Mouse (Mus musculus): Measurements from ENCODE around the gene Pglyrp1. TPM values are rescaled to one million over a fixed set of nuclear protein-coding genes. Genes with fewer than 3 reads are reported as not detected.
"Not testable (repeated sequence)": the region's sequence is repeated elsewhere in the genome, so short reads cannot be mapped to it uniquely, and the experiment has no call there.

The Pglyrp1 gene
- polyA plus RNA-seq (2015; fragmentation: Nextera tagmentation; extraction: Ambion mirVana), result 3.5 and 5.7 TPM in 2 replicates

GRCm38 (mm10) chr7:18871031-18871430 lies at the start of gene Pglyrp1:
Gene Pglyrp1, plus strand, starts transcription at chr7:18871331.
- H3K36me3 ChIP-seq (ENCODE audit: control insufficient read depth, insufficient read depth); H3K9me3 ChIP-seq (replicated peaks; ENCODE audit: control insufficient read depth, low read length): not testable (repeated sequence)
- no CpG with 5 or more reads among the region's 8 CpGs for WGBS

GRCm38 (mm10) chr7:18821507-18821906 lies 49.6 kb upstream of the Pglyrp1 start, which contains the start of gene Psg17:
Gene Psg17, minus strand, starts transcription at chr7:18821607.
- Histone ChIP-seq H3K4me2 (ENCODE audit: low read depth, low read length) (no peak within 1 kb of the TSS), H3K4me1 (ENCODE audit: control insufficient read depth, insufficient read depth, low read length) (no peaks in the 10 kb centered on the region), H3K27me3 (ENCODE audit: control insufficient read depth, insufficient read depth, low read length) (no peaks in the 10 kb centered on the region), H3K9me3 (replicated peaks; ENCODE audit: control insufficient read depth, low read length) (no peaks in the 10 kb centered on the region), H3K4me3 (ENCODE audit: low read length) (no peak within 1 kb of the TSS), H3K36me3 (ENCODE audit: control insufficient read depth, insufficient read depth) (no peaks in the 10 kb centered on the region), H3K9ac (ENCODE audit: low read length) (no peak within 1 kb of the TSS), H3K27ac (ENCODE audit: low read length) (no peak within 1 kb of the TSS)
- no peak for ATAC-seq (replicated peaks; ENCODE audit: extremely low read depth, insufficient read depth, low FRiP score)
- 47% methylated on average over 3 of the region's 3 CpGs for WGBS

More at GRCm38 (mm10) chr7:18871031-18871430, at the start of gene Pglyrp1:
- H3K4me1 ChIP-seq (ENCODE audit: control insufficient read depth, insufficient read depth, low read length); H3K4me2 ChIP-seq (ENCODE audit: low read depth, low read length); ATAC-seq (replicated peaks; ENCODE audit: extremely low read depth, insufficient read depth, low FRiP score); H3K9ac ChIP-seq (ENCODE audit: low read length); H3K27ac ChIP-seq (ENCODE audit: low read length); H3K4me3 ChIP-seq (ENCODE audit: low read length); H3K27me3 ChIP-seq (ENCODE audit: control insufficient read depth, insufficient read depth, low read length): not testable (repeated sequence)

- Histone ChIP-seq H3K4me1 (ENCODE audit: control insufficient read depth, insufficient read depth, low read length) (no peaks in the 10 kb centered on the region), H3K9ac (ENCODE audit: low read length) (no peak overlapping the region), H3K36me3 (ENCODE audit: control insufficient read depth, insufficient read depth) (no peaks in the 10 kb centered on the region), H3K4me2 (ENCODE audit: low read depth, low read length) (no peak overlapping the region), H3K27me3 (ENCODE audit: control insufficient read depth, insufficient read depth, low read length) (no peaks in the 10 kb centered on the region), H3K27ac (ENCODE audit: low read length) (no peak overlapping the region), H3K9me3 (replicated peaks; ENCODE audit: control insufficient read depth, low read length) (no peaks in the 10 kb centered on the region), H3K4me3 (ENCODE audit: low read length) (no peak overlapping the region)
- 55% methylated on average over 26 of the region's 26 CpGs for WGBS
- ATAC-seq (replicated peaks; ENCODE audit: extremely low read depth, insufficient read depth, low FRiP score), result no peak
Measured at GRCm38 (mm10) chr7:18827792-18828546, 43.2 kb upstream of the Pglyrp1 start.

GRCm38 (mm10) chr7:18828592-18828991 lies 42.5 kb upstream of the Pglyrp1 start:
- Histone ChIP-seq H3K4me1 (ENCODE audit: control insufficient read depth, insufficient read depth, low read length) (no peaks in the 10 kb centered on the region), H3K4me3 (ENCODE audit: low read length) (no peak overlapping the region), H3K9me3 (replicated peaks; ENCODE audit: control insufficient read depth, low read length) (no peaks in the 10 kb centered on the region), H3K27ac (ENCODE audit: low read length) (no peak overlapping the region), H3K9ac (ENCODE audit: low read length) (no peak overlapping the region), H3K36me3 (ENCODE audit: control insufficient read depth, insufficient read depth) (no peaks in the 10 kb centered on the region), H3K27me3 (ENCODE audit: control insufficient read depth, insufficient read depth, low read length) (no peaks in the 10 kb centered on the region), H3K4me2 (ENCODE audit: low read depth, low read length) (no peak overlapping the region)
- no peak for ATAC-seq (replicated peaks; ENCODE audit: extremely low read depth, insufficient read depth, low FRiP score)
- 54% methylated on average over 9 of the region's 9 CpGs for WGBS

- Histone ChIP-seq H3K9ac (ENCODE audit: low read length) (no peak overlapping the region), H3K27ac (ENCODE audit: low read length) (no peak overlapping the region), H3K4me3 (ENCODE audit: low read length) (no peak overlapping the region), H3K4me2 (ENCODE audit: low read depth, low read length) (no peak overlapping the region), H3K4me1 (ENCODE audit: control insufficient read depth, insufficient read depth, low read length) (no peaks in the 10 kb centered on the region), H3K9me3 (replicated peaks; ENCODE audit: control insufficient read depth, low read length) (no peaks in the 10 kb centered on the region), H3K36me3 (ENCODE audit: control insufficient read depth, insufficient read depth) (no peaks in the 10 kb centered on the region), H3K27me3 (ENCODE audit: control insufficient read depth, insufficient read depth, low read length) (no peaks in the 10 kb centered on the region)
- 85% methylated on average over 7 of the region's 7 CpGs for WGBS
- no peak for ATAC-seq (replicated peaks; ENCODE audit: extremely low read depth, insufficient read depth, low FRiP score)
Measured at GRCm38 (mm10) chr7:18829545-18829944, 41.6 kb upstream of the Pglyrp1 start.

- no peak for ATAC-seq (replicated peaks; ENCODE audit: extremely low read depth, insufficient read depth, low FRiP score)
Measured at GRCm38 (mm10) chr7:18832298-18832697, 38.8 kb upstream of the Pglyrp1 start.

GRCm38 (mm10) chr7:18839865-18840264 lies 31.3 kb upstream of the Pglyrp1 start, which contains the start of gene Mill2:
Gene Mill2, plus strand, starts transcription at chr7:18839966.
- Histone ChIP-seq H3K9me3 (replicated peaks; ENCODE audit: control insufficient read depth, low read length) (no peaks in the 10 kb centered on the region), H3K27ac (ENCODE audit: low read length) (peak within 1 kb of the TSS; percentile 79), H3K4me2 (ENCODE audit: low read depth, low read length) (peak within 1 kb of the TSS; percentile 73), H3K9ac (ENCODE audit: low read length) (peak within 1 kb of the TSS; percentile 68), H3K27me3 (ENCODE audit: control insufficient read depth, insufficient read depth, low read length) (no peaks in the 10 kb centered on the region), H3K4me3 (ENCODE audit: low read length) (peak within 1 kb of the TSS; percentile 53), H3K36me3 (ENCODE audit: control insufficient read depth, insufficient read depth) (no peaks in the 10 kb centered on the region), H3K4me1 (ENCODE audit: control insufficient read depth, insufficient read depth, low read length) (peaks cover 3% of the 10 kb centered on the region; the same call in 1 of the 2 replicates)
- WGBS, result 10% methylated on average over 3 of the region's 3 CpGs
- ATAC-seq (replicated peaks; ENCODE audit: extremely low read depth, insufficient read depth, low FRiP score), result 0 out of 2 replicates have a peak, but pooled peaks have one; percentile 12

More at GRCm38 (mm10) chr7:18832298-18832697, 38.8 kb upstream of the Pglyrp1 start:
- no peaks in the 10 kb centered on the region for H3K36me3 ChIP-seq (ENCODE audit: control insufficient read depth, insufficient read depth)
- H3K4me1 ChIP-seq (ENCODE audit: control insufficient read depth, insufficient read depth, low read length), result no peaks in the 10 kb centered on the region
- 28% methylated on average over 13 of the region's 13 CpGs for WGBS
- H3K27me3 ChIP-seq (ENCODE audit: control insufficient read depth, insufficient read depth, low read length), result no peaks in the 10 kb centered on the region
- H3K9me3 ChIP-seq (replicated peaks; ENCODE audit: control insufficient read depth, low read length), result no peaks in the 10 kb centered on the region
- H3K9ac ChIP-seq (ENCODE audit: low read length), result no peak overlapping the region
- no peak overlapping the region for H3K4me2 ChIP-seq (ENCODE audit: low read depth, low read length)
- no peak overlapping the region for H3K4me3 ChIP-seq (ENCODE audit: low read length)
- H3K27ac ChIP-seq (ENCODE audit: low read length), result no peak overlapping the region

- ATAC-seq (replicated peaks; ENCODE audit: extremely low read depth, insufficient read depth, low FRiP score), result peak; percentile 83
- 4% methylated on average over 14 of the region's 17 CpGs for WGBS
- Histone ChIP-seq H3K4me2 (ENCODE audit: low read depth, low read length) (peak overlapping the region; percentile 73), H3K4me3 (ENCODE audit: low read length) (peak overlapping the region; percentile 53), H3K36me3 (ENCODE audit: control insufficient read depth, insufficient read depth) (no peaks in the 10 kb centered on the region), H3K9ac (ENCODE audit: low read length) (peak overlapping the region; percentile 68), H3K4me1 (ENCODE audit: control insufficient read depth, insufficient read depth, low read length) (peaks cover 3% of the 10 kb centered on the region; the same call in 1 of the 2 replicates), H3K27ac (ENCODE audit: low read length) (peak overlapping the region; percentile 79), H3K27me3 (ENCODE audit: control insufficient read depth, insufficient read depth, low read length) (no peaks in the 10 kb centered on the region), H3K9me3 (replicated peaks; ENCODE audit: control insufficient read depth, low read length) (no peaks in the 10 kb centered on the region)
Measured at GRCm38 (mm10) chr7:18840386-18841173, 30.6 kb upstream of the Pglyrp1 start.

GRCm38 (mm10) chr7:18841174-18841567 lies 30.0 kb upstream of the Pglyrp1 start:
- peak overlapping the region; percentile 73 for H3K4me2 ChIP-seq (ENCODE audit: low read depth, low read length)
- peaks cover 3% of the 10 kb centered on the region; the same call in 1 of the 2 replicates for H3K4me1 ChIP-seq (ENCODE audit: control insufficient read depth, insufficient read depth, low read length)
- peak overlapping the region; percentile 39 for H3K4me3 ChIP-seq (ENCODE audit: low read length)
- no peak for ATAC-seq (replicated peaks; ENCODE audit: extremely low read depth, insufficient read depth, low FRiP score)
- no peaks in the 10 kb centered on the region for H3K27me3 ChIP-seq (ENCODE audit: control insufficient read depth, insufficient read depth, low read length)
- WGBS, result 83% methylated on average over 1 of the region's 1 CpGs
- no peaks in the 10 kb centered on the region for H3K36me3 ChIP-seq (ENCODE audit: control insufficient read depth, insufficient read depth)
- H3K9me3 ChIP-seq (replicated peaks; ENCODE audit: control insufficient read depth, low read length), result no peaks in the 10 kb centered on the region
- H3K9ac ChIP-seq (ENCODE audit: low read length), result no peak overlapping the region
- no peak overlapping the region for H3K27ac ChIP-seq (ENCODE audit: low read length)
